Mouse (Mus musculus) liver, embryonic 14.5 days (tissue): ENCODE measurements around the gene Lyg1. TPM values are rescaled to one million over a fixed set of nuclear protein-coding genes. Genes with fewer than 3 reads are reported as not detected.

ENCODE experiments used
- ATAC-seq: fragments of 200-750 bp; cut with Nextera tagmentation; 2 replicates; pipeline ENCODE4 v1.8.0; 2017; ENCODE audit warnings: moderate number of reproducible peaks, mild to moderate bottlenecking, moderate library complexity; ENCODE audit not compliant: insufficient read depth
- DNase-seq, 3 experiments: peaks; one replicate each; pipeline ENCODE4 v3.0.0-alpha.2; 2012 to 2013; ENCODE audit warnings: low read depth in 3 of 3, low spot score in 3 of 3
- H3K27ac ChIP-seq: fragments of 300-500 bp; sonication (generic); 2 replicates; pipeline ENCODE4 v1.5.1; 2014; ENCODE audit warnings: moderate library complexity, mild to moderate bottlenecking, control low read depth, inconsistent platforms
- H3K27me3 ChIP-seq: fragments of 300-500 bp; sonication (generic); 2 replicates; pipeline ENCODE4 v1.6.1; 2014; ENCODE audit warnings: mild to moderate bottlenecking, low read length, moderate library complexity; ENCODE audit not compliant: control insufficient read depth, insufficient read depth
- H3K36me3 ChIP-seq: fragments of 300-500 bp; sonication (generic); replicated peaks from 2 replicates; pipeline ENCODE4 v1.6.1; 2014; ENCODE audit warnings: low read depth; ENCODE audit not compliant: control insufficient read depth, insufficient read depth
- H3K4me1 ChIP-seq, 2 experiments: fragments of 200-500 bp in 1 of 2; fragments of 300-500 bp in 1 of 2; sonication (generic) in 1 of 2; replicated peaks; 2 replicates each; pipeline ENCODE4 v1.6.1; 2012 to 2014; ENCODE audit warnings: antibody characterized with exemption in 1 of 2, inconsistent platforms in 1 of 2, low read length in 1 of 2; ENCODE audit not compliant: control insufficient read depth in 2 of 2, insufficient read depth in 2 of 2
- H3K4me2 ChIP-seq: fragments of 300-500 bp; sonication (generic); 2 replicates; pipeline ENCODE4 v1.6.1; 2014; ENCODE audit warnings: low read depth, mild to moderate bottlenecking, control low read depth, moderate library complexity
- H3K4me3 ChIP-seq, 2 experiments: fragments of 200-500 bp in 1 of 2; fragments of 300-500 bp in 1 of 2; sonication (generic) in 1 of 2; 2 replicates each; pipeline ENCODE4 v1.5.1; 2012 to 2014; ENCODE audit warnings: low read depth in 2 of 2, low read length in 2 of 2, mild to moderate bottlenecking in 2 of 2, control low read depth in 1 of 2, inconsistent platforms in 1 of 2, moderate library complexity in 1 of 2; ENCODE audit not compliant: insufficient read depth in 1 of 2
- H3K9ac ChIP-seq: fragments of 300-500 bp; sonication (generic); replicated peaks from 2 replicates; pipeline ENCODE4 v1.6.1; 2014; ENCODE audit warnings: mild to moderate bottlenecking, control low read depth, moderate library complexity
- H3K9me3 ChIP-seq: fragments of 300-500 bp; sonication (generic); 2 replicates; pipeline ENCODE4 v1.6.1; 2016; ENCODE audit warnings: low read length, mixed read lengths; ENCODE audit not compliant: control insufficient read depth
- CTCF ChIP-seq: IDR thresholded peaks from 2 replicates; pipeline ENCODE4 v1.5.1; 2016; ENCODE audit warnings: antibody characterized with exemption, low read depth, control low read depth
- EP300 ChIP-seq: IDR thresholded peaks from 2 replicates; pipeline ENCODE4 v1.6.1; 2016; ENCODE audit warnings: antibody characterized with exemption, low read depth
- WGBS: fragments of 180-500 bp; shearing (Covaris S2); extraction: QIAGEN DNeasy Blood & Tissue Kit; methylation state at CpG from one replicate; pipeline ENCODE4 v1.1.7; 2014; ENCODE audit not compliant: insufficient replicate concordance; 5-methylcytosine and 5-hydroxymethylcytosine counted together
- polyA plus RNA-seq, 2 experiments: library from polyadenylated mRNA; depleted of rRNA in 1 of 2; stranded (reverse) in 1 of 2; unstranded in 1 of 2; fragments of >200 nt; fragmentation: Nextera tagmentation in 1 of 2; extraction: Ambion mirVana in 1 of 2; gene quantifications; 2 replicates each; pipeline versions ENCODE4 v1.2.1 to v1.2.3; 2012 to 2014

The Lyg1 gene
- polyA plus RNA-seq, 2 experiments = not detected

- Histone ChIP-seq H3K36me3 (no peaks in the 10 kb centered on the region), H3K4me3 (no peak overlapping the region), H3K4me2 (no peak overlapping the region), H3K27me3 (no peaks in the 10 kb centered on the region), H3K9me3 (no peaks in the 10 kb centered on the region), H3K9ac (no peak overlapping the region), H3K27ac (no peak overlapping the region), H3K4me1 (no peaks in the 10 kb centered on the region)
- ATAC-seq (no peak), DNase-seq (no peak)
- 57% methylated on average over 8 of the region's 8 CpGs for WGBS
- no peak for TF ChIP-seq CTCF
Observed at GRCm38 (mm10) chr1:37925971-37926370, 31.6 kb downstream of the Lyg1 start.

- Histone ChIP-seq H3K4me2 (no peak overlapping the region), H3K9me3 (no peaks in the 10 kb centered on the region), H3K9ac (no peak overlapping the region), H3K4me3 (no peak overlapping the region), H3K27ac (no peak overlapping the region), H3K36me3 (no peaks in the 10 kb centered on the region), H3K27me3 (no peaks in the 10 kb centered on the region), H3K4me1 (no peaks in the 10 kb centered on the region)
- TF ChIP-seq CTCF (no peak), EP300 (no peak)
- 45% methylated on average over 8 of the region's 8 CpGs for WGBS
- DNase-seq (no peak), ATAC-seq (no peak)
Observed at GRCm38 (mm10) chr1:37922536-37922935, 35.0 kb downstream of the Lyg1 start.

GRCm38 (mm10) chr1:37918096-37918495 is 39.5 kb downstream of the Lyg1 start:
- H3K36me3 ChIP-seq = no peaks in the 10 kb centered on the region
- H3K4me1 ChIP-seq = no peaks in the 10 kb centered on the region
- H3K9me3 ChIP-seq = no peaks in the 10 kb centered on the region
- DNase-seq (no peak), ATAC-seq (no peak)
- TF ChIP-seq CTCF (no peak), EP300 (no peak)
- WGBS = 49% methylated on average over 6 of the region's 6 CpGs
- no peak overlapping the region for H3K4me3 ChIP-seq
- H3K9ac ChIP-seq = no peak overlapping the region
- no peak overlapping the region for H3K27ac ChIP-seq
- H3K27me3 ChIP-seq = no peaks in the 10 kb centered on the region
- H3K4me2 ChIP-seq = no peak overlapping the region

- Histone ChIP-seq H3K9ac (no peak overlapping the region), H3K4me3 (no peak overlapping the region), H3K27ac (no peak overlapping the region), H3K27me3 (no peaks in the 10 kb centered on the region), H3K4me2 (no peak overlapping the region), H3K4me1 (no peaks in the 10 kb centered on the region), H3K36me3 (no peaks in the 10 kb centered on the region), H3K9me3 (no peaks in the 10 kb centered on the region)
- TF ChIP-seq CTCF (no peak), EP300 (no peak)
- WGBS = 64% methylated on average over 13 of the region's 13 CpGs
- DNase-seq (no peak), ATAC-seq (no peak)
Observed at GRCm38 (mm10) chr1:37917666-37918065, 39.9 kb downstream of the Lyg1 start.

GRCm38 (mm10) chr1:37916393-37916792 is 41.2 kb downstream of the Lyg1 start, which contains the start of gene Lyg2:
Gene Lyg2, minus strand, starts transcription at chr1:37916493.
- Histone ChIP-seq H3K27me3 (no peaks in the 10 kb centered on the region), H3K9ac (no peak within 1 kb of the TSS), H3K4me1 (no peaks in the 10 kb centered on the region), H3K4me2 (no peak within 1 kb of the TSS), H3K27ac (no peak within 1 kb of the TSS), H3K9me3 (no peaks in the 10 kb centered on the region), H3K4me3 (no peak within 1 kb of the TSS), H3K36me3 (no peaks in the 10 kb centered on the region)
- no peak for TF ChIP-seq CTCF
- TF ChIP-seq EP300 = no peak
- 52% methylated on average over 5 of the region's 5 CpGs for WGBS
- ATAC-seq (no peak), DNase-seq (no peak)
